ENCODE assay signal across 25 mouse cellular contexts in the genomic region with DNA sequence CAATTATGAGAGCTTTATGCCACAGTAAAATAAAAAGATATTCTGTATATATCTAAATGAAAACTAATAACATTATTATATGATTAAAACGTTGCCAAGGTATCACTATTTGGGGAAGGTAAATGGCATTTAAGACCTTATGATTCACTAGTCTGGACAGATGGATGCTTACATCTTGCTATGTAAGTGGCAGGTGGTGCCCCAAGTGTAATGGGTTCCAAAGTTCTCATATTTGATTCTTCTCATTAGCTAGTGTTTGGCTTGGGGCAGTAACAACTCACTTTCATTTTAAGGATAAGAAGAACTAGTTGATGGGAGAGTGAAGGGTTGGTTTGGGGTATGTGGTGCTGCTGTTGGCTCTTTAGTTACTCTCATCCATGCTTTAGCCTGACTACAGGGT.
"Had no signal": no experiment of that assay in that cellular context is flagged by ENCODE, and none has a peak within 500 bp of the region (broad histone marks: within the 10 kb centered on the region; RNA-seq: fewer than 3 reads in every experiment).

No protein-coding gene starts in this region.

- H3K4me3 ChIP-seq: heart, adult 2 months; heart, embryonic 13.5 days; heart, embryonic 15.5 days; hindbrain, embryonic 13.5 days; hindbrain, embryonic 15.5 days; kidney, embryonic 15.5 days; limb, embryonic 13.5 days; limb, embryonic 15.5 days; liver, embryonic 12.5 days had no signal

- H3K27ac ChIP-seq: heart, adult 2 months; heart, embryonic 13.5 days; heart, embryonic 15.5 days; hindbrain, embryonic 13.5 days; hindbrain, embryonic 15.5 days; hindbrain, postnatal 0 days; kidney, embryonic 15.5 days; kidney, postnatal 0 days; limb, embryonic 13.5 days; limb, embryonic 15.5 days; liver, embryonic 12.5 days; liver, embryonic 14.5 days had no signal

- DNase-seq: gastrocnemius, postnatal 14 days; gastrocnemius, postnatal 36 days; heart, adult 11 months; heart, adult 2 months; heart, postnatal 14 days; heart, postnatal 36 days; kidney, adult 11 months; kidney, adult 2 months; kidney, adult 9 months; kidney, postnatal 14 days; kidney, postnatal 36 days; layer of hippocampus, adult 9-11 months; layer of hippocampus, postnatal 36 days; left cerebral cortex, postnatal 4 days had no signal
